Mouse (Mus musculus): ENCODE data around the gene Zfp112.

The Zfp112 gene

GRCm38 (mm10) chr7:24175337-24175711 is 63.2 kb downstream of the Zfp112 start:
- in situ Hi-C loops (cut with MboI; ENCODE audit: low sequenced_read_pairs), result no loop called here
